Mouse (Mus musculus) liver, adult 2 months (tissue): ENCODE data around the gene Myl6b. TPM values are rescaled to one million over a fixed set of nuclear protein-coding genes. Genes with fewer than 3 reads are reported as not detected.
A peak's percentile ranks its signal among the peaks of the same experiment; 100 is the strongest.
"Not testable (repeated sequence)": the region's sequence is repeated elsewhere in the genome, so short reads cannot be mapped to it uniquely, and the experiment has no call there.

Experiments
- DNase-seq: peaks from one replicate; pipeline ENCODE4 v3.0.0-alpha.2; 2011; ENCODE audit warnings: low read depth, low spot score; ENCODE audit errors: extremely low read depth
- H3K27ac ChIP-seq: fragments of 200-500 bp; replicated peaks from 2 replicates; pipeline ENCODE4 v1.5.1; 2012; ENCODE audit warnings: low read depth, mild to moderate bottlenecking, control low read depth, inconsistent platforms, low read length; ENCODE audit not compliant: insufficient read depth
- H3K27me3 ChIP-seq: fragments of 200-500 bp; 2 replicates; pipeline ENCODE4 v1.6.1; 2012; ENCODE audit warnings: mild to moderate bottlenecking, moderate library complexity, low read length, inconsistent platforms; ENCODE audit not compliant: control insufficient read depth, insufficient read depth
- H3K36me3 ChIP-seq: fragments of 200-500 bp; 2 replicates; pipeline ENCODE4 v1.6.1; 2012; ENCODE audit warnings: low read length, inconsistent platforms; ENCODE audit not compliant: control insufficient read depth, insufficient read depth
- H3K4me1 ChIP-seq: fragments of 200-500 bp; 2 replicates; pipeline ENCODE4 v1.6.1; 2011; ENCODE audit warnings: low read length; ENCODE audit not compliant: control insufficient read depth, insufficient read depth
- H3K4me3 ChIP-seq: fragments of 200-500 bp; 2 replicates; pipeline ENCODE4 v1.5.1; 2011; ENCODE audit warnings: low read depth, mild to moderate bottlenecking, control low read depth, low read length, moderate library complexity; ENCODE audit not compliant: insufficient read depth
- H3K79me2 ChIP-seq: fragments of 200-500 bp; 2 replicates; pipeline ENCODE4 v1.6.1; 2012; ENCODE audit warnings: inconsistent platforms, mild to moderate bottlenecking, low read length, moderate library complexity; ENCODE audit not compliant: control insufficient read depth, insufficient read depth
- H3K9ac ChIP-seq: fragments of 200-500 bp; 2 replicates; pipeline ENCODE4 v1.6.1; 2012; ENCODE audit warnings: low read depth, mild to moderate bottlenecking, control low read depth, inconsistent platforms, low read length
- CTCF ChIP-seq: fragments of 200-500 bp; IDR thresholded peaks from 2 replicates; pipeline ENCODE4 v1.5.1; 2011; ENCODE audit warnings: low read depth, low read length, control low read depth
- POLR2A ChIP-seq: fragments of 200-500 bp; IDR thresholded peaks from 2 replicates; pipeline ENCODE4 v1.6.1; 2011; ENCODE audit warnings: low read length, control low read depth; ENCODE audit not compliant: insufficient read depth; ENCODE audit errors: extremely low read depth
- WGBS: fragments of 180-500 bp; shearing (Covaris S2); methylation state at CpG from one replicate; pipeline ENCODE4 v1.1.7; 2018; 5-methylcytosine and 5-hydroxymethylcytosine counted together
- polyA plus RNA-seq: library from polyadenylated mRNA; depleted of rRNA; stranded (reverse); fragments of >200 nt; gene quantifications from 2 replicates; pipeline ENCODE4 v1.2.3, GENCODE M21; 2012
- total RNA-seq: library from RNA; depleted of rRNA; stranded (reverse); fragments of >200 nt; gene quantifications from 2 replicates; pipeline ENCODE4 v1.2.3, GENCODE M21; 2014

Myl6b gene
- total and polyA plus RNA-seq, 2 experiments, result 0.28 to 1.1 TPM

DNA sequence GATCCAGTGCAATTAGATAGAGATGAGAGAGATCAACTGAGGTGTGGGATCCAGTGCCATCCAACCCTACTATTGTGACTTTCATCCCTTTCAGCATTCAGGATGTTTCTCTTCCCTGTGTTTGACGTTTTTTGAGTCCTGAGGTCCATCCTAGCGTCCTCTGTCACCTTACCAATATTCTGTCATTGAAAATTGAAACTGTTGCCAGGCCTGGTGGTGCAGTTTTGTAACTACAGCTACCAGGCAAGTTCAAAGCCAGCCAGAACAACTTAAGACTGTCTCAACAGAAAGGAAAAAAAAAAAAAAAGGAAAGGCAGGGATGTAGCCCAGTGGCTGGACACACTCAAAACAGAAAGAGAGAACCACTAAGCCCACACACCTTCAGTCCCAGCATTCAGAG is 3.2 kb downstream of the Myl6b start:
- H3K27ac ChIP-seq, result no peak overlapping the region
- H3K9ac ChIP-seq, result no peak overlapping the region
- no peak for DNase-seq
- H3K4me3 ChIP-seq, result no peak overlapping the region
- H3K79me2 ChIP-seq, result peaks cover 5% of the 10 kb centered on the region
- 43% methylated on average over 2 of the region's 2 CpGs for WGBS
- peaks cover 11% of the 10 kb centered on the region; the same call in 1 of the 2 replicates for H3K36me3 ChIP-seq
- peaks cover 27% of the 10 kb centered on the region for H3K4me1 ChIP-seq
- no peak for TF ChIP-seq CTCF
- no peak for TF ChIP-seq POLR2A
- no peaks in the 10 kb centered on the region for H3K27me3 ChIP-seq

DNA sequence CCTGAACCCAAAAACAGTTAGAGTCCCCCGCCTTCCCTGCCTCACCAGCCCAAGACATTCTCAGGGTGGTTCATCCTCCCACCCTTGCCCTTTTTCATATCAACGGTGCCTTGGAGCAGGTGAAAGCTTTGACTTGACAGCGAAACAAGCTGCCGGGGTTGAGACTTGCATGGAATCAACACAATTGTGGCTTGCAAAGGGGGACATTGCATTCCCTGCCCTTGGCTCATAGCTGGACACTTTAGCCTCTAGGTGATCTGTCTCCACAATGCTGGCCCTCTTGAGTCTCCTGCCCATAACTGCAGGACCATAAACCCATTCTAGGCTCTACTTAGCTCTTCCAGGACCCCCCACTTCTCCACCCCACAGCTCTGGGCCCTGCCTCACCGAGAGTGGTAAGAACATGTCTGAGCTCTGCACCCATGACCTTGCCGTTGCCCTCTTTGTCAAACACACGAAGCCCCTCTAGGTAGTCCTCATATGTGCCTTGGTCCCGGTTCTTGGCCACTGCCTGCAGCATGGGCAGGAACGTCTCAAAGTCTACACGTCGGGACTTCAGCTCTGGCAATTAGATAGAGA is 3.7 kb downstream of the Myl6b start:
- Histone ChIP-seq H3K4me1 (peaks cover 24% of the 10 kb centered on the region), H3K27me3 (no peaks in the 10 kb centered on the region), H3K27ac (peak overlapping the region; percentile 89), H3K36me3 (peaks cover 14% of the 10 kb centered on the region; the same call in 1 of the 2 replicates), H3K4me3 (peak overlapping the region; percentile 79), H3K9ac (peak overlapping the region; percentile 87), H3K79me2 (peaks cover 5% of the 10 kb centered on the region)
- no peak for TF ChIP-seq CTCF
- no peak for DNase-seq
- 31% methylated on average over 11 of the region's 11 CpGs for WGBS

- Histone ChIP-seq H3K79me2 (peaks cover 5% of the 10 kb centered on the region), H3K9ac (peak within 1 kb of the TSS; percentile 87), H3K4me1 (peaks cover 22% of the 10 kb centered on the region), H3K4me3 (peak within 1 kb of the TSS; percentile 79), H3K27ac (peak within 1 kb of the TSS; percentile 91), H3K27me3 (no peaks in the 10 kb centered on the region), H3K36me3 (peaks cover 19% of the 10 kb centered on the region; the same call in 1 of the 2 replicates)
- DNase-seq, result peak; percentile 93
- TF ChIP-seq POLR2A (peak; percentile 95), CTCF (peak; percentile 76)
- under 1% methylated on average over 43 of the region's 45 CpGs for WGBS
These were observed 4.5 kb downstream of the Myl6b start, which contains the start of gene Myl6 for GRCm38 (mm10) chr10:128493695-128494666. Gene Myl6, minus strand, starts transcription at chr10:128494145.

- DNase-seq, result no peak
- Histone ChIP-seq H3K79me2 (peaks cover 5% of the 10 kb centered on the region), H3K4me3 (peak overlapping the region; percentile 74), H3K4me1 (peaks cover 22% of the 10 kb centered on the region), H3K36me3 (peaks cover 21% of the 10 kb centered on the region; the same call in 1 of the 2 replicates), H3K27me3 (no peaks in the 10 kb centered on the region), H3K9ac (peak overlapping the region; percentile 82), H3K27ac (peak overlapping the region; percentile 76)
- WGBS, result under 1% methylated on average over 12 of the region's 12 CpGs
- TF ChIP-seq POLR2A (no peak), CTCF (no peak)
These were observed 5.2 kb downstream of the Myl6b start for GRCm38 (mm10) chr10:128493319-128493694.

DNA sequence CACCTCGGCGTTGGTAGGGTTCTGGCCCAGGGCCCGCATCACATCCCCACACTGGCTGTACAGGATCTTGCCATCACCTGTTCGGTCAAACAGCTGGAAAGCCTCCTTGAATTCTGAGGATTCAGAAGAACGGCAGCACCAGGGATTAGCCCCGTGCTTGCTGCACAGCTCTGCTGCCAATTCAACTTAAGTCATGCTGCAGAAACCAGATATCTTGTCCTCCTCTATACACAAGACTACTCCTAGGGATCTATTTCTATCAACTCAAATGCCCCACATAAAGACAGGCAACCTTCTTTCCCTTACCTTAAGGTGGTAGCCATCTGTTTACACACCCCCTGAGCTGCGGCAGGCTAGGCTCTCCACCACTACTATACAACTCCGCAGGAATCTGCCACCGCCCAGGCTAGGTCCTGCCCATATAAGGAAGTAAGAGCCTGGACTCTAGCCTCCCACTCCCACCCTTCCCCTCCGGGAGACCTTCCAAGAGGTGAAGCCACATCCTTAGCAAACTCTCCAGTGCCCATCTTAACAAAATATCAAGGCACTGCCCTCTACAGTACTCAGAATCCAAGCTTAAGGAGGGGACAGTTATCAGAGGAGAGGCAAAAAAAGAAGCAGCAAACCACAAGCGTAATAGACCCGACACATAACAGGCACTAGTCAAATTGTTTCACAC is 5.7 kb downstream of the Myl6b start:
- H3K27me3 ChIP-seq, result no peaks in the 10 kb centered on the region
- TF ChIP-seq POLR2A (no peak), CTCF (no peak)
- H3K4me1 ChIP-seq, result peaks cover 21% of the 10 kb centered on the region
- DNase-seq, result no peak
- peak overlapping the region; percentile 74 for H3K4me3 ChIP-seq
- H3K79me2 ChIP-seq, result peaks cover 5% of the 10 kb centered on the region
- H3K36me3 ChIP-seq, result peaks cover 22% of the 10 kb centered on the region; the same call in 1 of the 2 replicates
- peak overlapping the region; percentile 82 for H3K9ac ChIP-seq
- 10% methylated on average over 12 of the region's 12 CpGs for WGBS
- peak overlapping the region; percentile 76 for H3K27ac ChIP-seq

DNA sequence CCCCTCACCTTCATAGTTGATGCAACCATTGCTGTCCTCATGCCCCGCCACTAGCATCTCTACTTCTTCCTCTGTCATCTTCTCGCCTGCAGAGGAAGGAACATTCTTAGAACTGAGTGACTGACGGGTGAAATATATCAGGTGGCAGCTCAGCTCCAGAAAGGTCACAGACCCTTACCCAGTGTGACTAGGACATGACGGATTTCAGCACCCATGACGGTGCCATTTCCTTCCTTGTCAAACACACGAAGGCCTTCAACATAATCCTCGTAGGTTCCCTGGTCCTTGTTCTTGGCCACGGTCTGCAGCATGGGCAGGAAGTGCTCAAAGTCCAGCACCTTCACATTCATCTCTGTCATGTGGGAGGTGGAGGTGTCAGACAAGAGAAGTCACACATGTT is 6.4 kb downstream of the Myl6b start:
- H3K36me3 ChIP-seq, result peaks cover 27% of the 10 kb centered on the region; the same call in 1 of the 2 replicates
- peak overlapping the region; percentile 82; the same call in 1 of the 2 replicates for H3K9ac ChIP-seq
- DNase-seq, H3K79me2 ChIP-seq, H3K27me3 ChIP-seq: not testable (repeated sequence)
- 44% methylated on average over 8 of the region's 8 CpGs for WGBS
- H3K27ac ChIP-seq, result peak overlapping the region; percentile 11; the same call in 1 of the 2 replicates
- H3K4me3 ChIP-seq, result peak overlapping the region; percentile 74
- peaks cover 21% of the 10 kb centered on the region for H3K4me1 ChIP-seq
